Mouse (Mus musculus) yolk sac, embryonic 10.5 days (tissue): ENCODE measurements around the gene Usp15.
"Not testable (repeated sequence)": the region's sequence is repeated elsewhere in the genome, so short reads cannot be mapped to it uniquely, and the experiment has no call there.

Experiments
- DNase-seq: peaks from one replicate; pipeline ENCODE4 v3.0.0-alpha.2; 2017; ENCODE audit warnings: low spot score

Usp15 gene

GRCm38 (mm10) chr10:123196835-123197559 lies at the start of gene Usp15:
TSS of gene Usp15 (minus strand) at chr10:123196995.
- peak; percentile 93 for DNase-seq

GRCm38 (mm10) chr10:123229420-123229819 lies 32.6 kb upstream of the Usp15 start:
- DNase-seq = no peak

GRCm38 (mm10) chr10:123222785-123223184 lies 26.0 kb upstream of the Usp15 start:
- DNase-seq = no peak

- no peak for DNase-seq
Observed at GRCm38 (mm10) chr10:123209517-123209916, 12.7 kb upstream of the Usp15 start.

DNA sequence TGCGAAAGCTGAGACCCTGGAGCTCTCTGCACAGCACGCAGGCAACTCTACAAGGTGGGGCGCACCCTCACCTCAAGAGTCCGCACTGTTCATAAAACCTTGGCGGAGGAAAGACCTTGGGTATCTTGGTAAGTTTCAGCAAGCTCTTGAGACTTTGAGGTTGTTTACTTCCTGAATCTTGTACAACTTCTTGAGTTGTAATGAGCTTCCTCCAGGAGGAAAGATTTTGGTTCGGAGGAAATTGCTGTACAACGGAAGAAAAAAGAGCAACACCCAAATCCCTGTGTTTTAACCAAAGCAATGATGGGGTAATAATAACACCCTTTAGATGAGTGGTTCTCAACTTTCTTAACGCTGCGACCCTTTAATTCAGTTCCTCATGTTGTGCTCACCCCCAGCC lies 11.5 kb upstream of the Usp15 start:
- no peak for DNase-seq

- no peak for DNase-seq
Observed at GRCm38 (mm10) chr10:123206074-123206473, 9.3 kb upstream of the Usp15 start.

DNA sequence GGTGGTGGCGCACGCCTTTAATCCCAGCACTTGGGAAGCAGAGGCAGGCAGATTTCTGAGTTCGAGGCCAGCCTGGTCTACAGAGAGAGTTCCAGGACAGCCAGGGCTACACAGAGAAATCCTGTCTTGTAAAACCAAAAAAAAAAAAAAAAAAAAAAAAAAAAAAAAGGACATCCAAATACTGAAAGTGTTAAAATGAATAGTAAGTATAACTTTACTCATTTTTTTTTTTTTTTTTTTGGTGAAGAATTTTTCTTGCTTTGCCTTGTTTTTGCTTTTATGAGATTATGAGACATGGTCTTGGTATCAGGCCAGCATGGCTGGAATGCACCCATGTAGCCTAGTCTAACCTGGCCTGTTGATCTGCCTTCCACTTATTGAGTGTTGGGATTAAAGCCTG lies 8.6 kb upstream of the Usp15 start:
- DNase-seq = not testable (repeated sequence)

DNA sequence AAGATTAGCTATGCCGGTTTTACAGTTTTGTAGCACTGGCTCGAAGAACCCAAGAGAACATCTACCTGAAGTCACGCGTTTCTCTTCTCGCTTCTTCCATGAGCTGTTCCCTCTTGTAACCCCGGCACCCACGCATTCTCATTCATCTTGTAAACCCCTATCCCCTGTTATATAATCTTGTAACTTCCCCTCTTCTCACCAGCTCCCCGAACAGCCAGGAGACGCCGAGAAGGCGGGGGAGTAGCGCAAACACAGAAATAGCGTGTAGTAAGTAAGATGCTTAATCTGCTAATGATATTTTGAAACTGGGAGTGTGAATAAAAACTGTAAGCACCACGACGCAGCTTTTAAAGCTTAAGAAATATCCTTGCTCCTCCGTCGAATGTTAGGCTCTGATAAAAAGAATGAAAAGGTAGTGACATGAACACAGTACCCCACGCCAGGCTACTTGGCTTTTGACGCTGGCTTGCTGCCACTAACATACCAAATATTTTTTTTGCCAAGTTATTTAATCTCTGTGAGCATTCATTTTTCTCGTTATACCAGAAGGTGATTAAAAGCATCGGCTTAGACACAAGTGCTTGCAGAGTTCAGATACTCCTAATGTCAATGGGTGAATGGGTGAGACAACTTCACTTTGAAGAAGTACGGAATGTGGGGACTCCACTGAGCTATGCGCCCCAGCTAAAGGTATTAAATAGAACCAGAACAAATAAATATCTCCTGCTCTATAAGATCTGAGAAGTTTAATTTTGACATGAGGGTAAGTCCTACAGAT lies 5.4 kb upstream of the Usp15 start:
- no peak for DNase-seq

- DNase-seq = no peak
Observed at GRCm38 (mm10) chr10:123201436-123201835, 4.6 kb upstream of the Usp15 start.

GRCm38 (mm10) chr10:123200996-123201395 lies 4.2 kb upstream of the Usp15 start:
- DNase-seq = no peak

DNA sequence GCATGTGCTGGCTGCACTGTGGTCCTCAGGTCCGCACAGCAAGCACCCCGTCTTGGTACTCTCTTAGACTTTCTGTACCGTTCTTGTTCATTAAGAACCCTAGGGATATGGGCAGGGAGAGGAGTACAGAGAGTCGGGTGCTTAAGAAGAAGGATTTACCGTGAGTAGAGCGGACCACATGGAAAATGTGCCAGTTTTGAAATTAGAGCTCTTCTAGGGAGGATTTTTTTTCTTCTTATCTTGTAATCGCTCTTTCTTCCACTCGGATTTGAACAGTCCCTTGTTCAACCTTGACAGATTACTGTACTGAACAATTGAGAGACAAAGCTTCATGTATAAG lies 3.5 kb upstream of the Usp15 start:
- no peak for DNase-seq

DNA sequence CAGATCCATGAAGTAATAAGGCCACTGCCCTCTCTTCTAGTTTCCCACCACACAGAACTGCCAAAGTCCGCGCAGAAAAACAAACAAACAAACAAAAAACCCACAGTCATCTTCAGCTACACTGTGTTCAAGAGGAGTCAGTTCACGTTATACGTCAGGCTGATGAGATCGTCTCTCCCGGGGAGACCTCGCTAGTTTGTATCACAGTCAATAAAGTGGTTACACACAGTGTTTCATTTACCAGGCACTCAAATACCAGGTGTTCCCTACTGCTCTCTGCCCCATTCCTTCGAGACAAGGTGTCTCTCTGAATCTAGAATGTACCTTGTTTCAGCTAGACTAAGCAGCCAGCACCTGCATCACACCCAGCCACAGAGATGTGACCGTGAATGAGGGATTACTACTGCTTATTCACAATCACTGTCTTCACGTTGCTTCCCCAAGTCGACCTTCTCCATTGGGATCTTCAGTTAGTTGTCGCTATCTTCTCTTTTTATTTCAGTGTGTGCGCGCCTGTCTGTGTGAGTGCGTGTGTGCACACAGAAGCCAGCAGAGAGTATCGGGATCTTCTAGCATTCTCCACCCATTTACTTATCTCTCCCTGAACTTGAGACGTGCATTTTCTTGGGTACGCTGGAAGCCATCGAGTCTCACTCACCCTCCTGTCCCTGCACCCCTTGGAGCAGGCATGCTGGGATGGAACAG lies 3.0 kb upstream of the Usp15 start:
- DNase-seq = no peak

DNA sequence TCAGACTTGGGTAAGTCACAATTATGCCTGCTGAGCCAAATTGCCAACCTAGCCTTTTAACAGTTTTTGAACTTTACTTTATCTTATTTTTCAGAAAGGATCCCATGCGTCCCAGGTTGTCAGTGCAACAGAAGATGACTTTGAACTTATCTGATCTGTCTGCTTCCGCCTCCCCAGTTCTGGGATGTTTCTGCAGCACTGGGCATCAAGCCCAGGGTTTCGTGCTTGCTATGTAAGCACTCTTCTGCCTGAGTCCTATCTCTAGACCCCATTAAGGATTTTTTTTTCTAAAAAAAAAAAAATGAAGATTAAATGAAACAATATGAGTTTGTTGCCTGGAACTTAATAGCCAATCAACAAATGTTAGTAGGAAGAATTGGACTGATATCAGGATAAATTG lies 2.3 kb upstream of the Usp15 start:
- no peak for DNase-seq

DNA sequence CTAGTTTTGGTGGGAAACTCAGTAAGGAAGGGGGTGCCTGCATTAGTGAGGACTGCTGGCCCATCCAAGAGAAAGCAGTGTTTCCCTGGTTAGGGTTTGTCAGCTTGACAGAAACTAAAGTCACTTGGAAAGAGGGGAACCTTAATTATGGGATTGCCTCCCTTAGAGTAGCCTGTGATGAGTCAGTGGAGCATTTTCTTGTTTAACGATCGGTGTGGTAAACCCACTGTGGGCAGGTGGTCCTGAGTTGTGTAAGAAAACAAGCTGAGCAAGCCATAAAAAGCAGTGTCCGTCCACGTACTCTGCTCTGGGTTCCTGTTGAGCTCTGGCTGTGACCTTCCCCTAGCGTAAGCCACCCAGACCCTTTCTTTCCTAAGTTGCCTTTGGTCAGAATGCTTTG lies 1.4 kb upstream of the Usp15 start:
- DNase-seq = no peak

GRCm38 (mm10) chr10:123195961-123196834 lies 597 bp downstream of the Usp15 start:
- DNase-seq = peak; percentile 62

- DNase-seq = no peak
Observed at GRCm38 (mm10) chr10:123195501-123195900, 1.3 kb downstream of the Usp15 start.

GRCm38 (mm10) chr10:123191038-123191437 lies 5.8 kb downstream of the Usp15 start:
- DNase-seq = no peak

GRCm38 (mm10) chr10:123187337-123187736 lies 9.5 kb downstream of the Usp15 start:
- no peak for DNase-seq

- no peak for DNase-seq
Observed at GRCm38 (mm10) chr10:123185907-123186306, 10.9 kb downstream of the Usp15 start.

GRCm38 (mm10) chr10:123183743-123184142 lies 13.1 kb downstream of the Usp15 start:
- no peak for DNase-seq

DNA sequence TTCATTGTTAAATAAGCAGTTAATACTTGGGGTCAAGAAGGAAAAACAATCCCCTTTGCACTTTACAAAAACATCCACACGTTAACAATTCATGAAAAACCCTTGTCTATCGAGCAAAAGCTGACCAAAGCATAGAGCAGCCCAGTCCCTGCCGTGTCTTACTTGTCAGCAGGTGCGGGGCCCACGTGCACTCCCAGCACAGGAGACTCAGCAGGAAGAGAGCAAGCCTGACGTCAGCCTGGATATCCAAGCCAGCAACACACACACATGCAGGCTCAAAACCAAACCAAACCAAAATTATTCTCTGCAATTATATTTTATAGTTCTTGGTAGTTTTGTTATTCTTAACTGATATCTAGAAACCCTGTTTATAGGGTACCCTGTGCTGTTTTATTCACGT lies 13.6 kb downstream of the Usp15 start:
- peak; percentile 12 for DNase-seq

DNA sequence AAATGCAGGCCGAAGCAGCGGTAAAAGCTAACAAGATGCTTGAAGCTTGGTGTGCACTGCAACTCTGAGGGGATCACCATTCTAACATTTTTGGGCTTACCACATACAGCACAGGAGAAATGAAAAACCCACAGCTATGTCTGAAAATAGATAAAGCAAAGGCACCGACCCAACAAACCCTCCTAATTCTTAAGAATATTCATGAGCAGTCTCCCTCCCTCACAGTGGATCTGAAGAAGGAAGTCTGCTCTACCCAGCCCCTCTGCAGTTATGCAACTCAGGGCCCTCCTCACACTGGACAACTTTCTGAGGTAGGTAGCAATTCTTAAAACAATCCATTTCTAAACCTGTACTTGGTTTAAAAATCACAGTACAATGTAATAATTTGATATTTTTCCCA lies 14.4 kb downstream of the Usp15 start:
- no peak for DNase-seq
